Mouse (Mus musculus): ENCODE measurements around the gene Tbrg4.
A peak's percentile ranks its signal among the peaks of the same experiment; 100 is the strongest.

- TF ChIP-seq GATA1 (IDR thresholded peaks at IDR 0.05; ENCODE audit: low read length) (peak; percentile 51), TAL1 (IDR thresholded peaks at IDR 0.05; ENCODE audit: low read length) (peak; percentile 63)
These were observed 34.8 kb downstream of the Tbrg4 start for GRCm38 (mm10) chr11:6590933-6591675.

All from erythroblast, embryonic 14.5 days (primary cell).